Mouse (Mus musculus): ENCODE results near the gene Isca1. TPM values are rescaled to one million over a fixed set of nuclear protein-coding genes. Genes with fewer than 3 reads are reported as not detected.

The Isca1 gene
- 56.7 and 80.3 TPM in 2 replicates for polyA plus RNA-seq (2012; rRNA removed)

GRCm38 (mm10) chr13:59769296-59770163 lies at the start of gene Isca1:
Isca1 (minus strand) TSS chr13:59769810.
- Histone ChIP-seq H3K36me3 (ENCODE audit: control insufficient read depth, insufficient read depth, low read length) (peaks cover 3% of the 10 kb centered on the region; the same call in 1 of the 2 replicates), H3K4me3 (ENCODE audit: control insufficient read depth, insufficient read depth, low read length) (peak within 1 kb of the TSS; percentile 75), H3K4me1 (replicated peaks; ENCODE audit: control insufficient read depth, insufficient read depth, low read length) (peaks cover 12% of the 10 kb centered on the region), H3K27me3 (ENCODE audit: control insufficient read depth, insufficient read depth, low read length) (no peaks in the 10 kb centered on the region), H3K27ac (ENCODE audit: control insufficient read depth, insufficient read depth, low read length) (peak within 1 kb of the TSS; percentile 94)
- TF ChIP-seq POLR2A (IDR thresholded peaks at IDR 0.05; ENCODE audit: control insufficient read depth, extremely low read depth, insufficient read depth, low read length, poor library complexity) = peak; percentile 71
- 0 out of 2 replicates have a peak, but pooled peaks have one; percentile 2 for TF ChIP-seq CTCF (IDR thresholded peaks at IDR 0.05; ENCODE audit: borderline replicate concordance, control insufficient read depth, extremely low read depth, insufficient read depth, low read length, poor library complexity)
- under 1% methylated on average over 91 of the region's 91 CpGs for WGBS
- peak; percentile 99 for DNase-seq

- 90% methylated on average over 4 of the region's 4 CpGs for WGBS
- peaks cover 11% of the 10 kb centered on the region for H3K4me1 ChIP-seq (replicated peaks; ENCODE audit: control insufficient read depth, insufficient read depth, low read length)
- TF ChIP-seq CTCF (IDR thresholded peaks at IDR 0.05; ENCODE audit: borderline replicate concordance, control insufficient read depth, extremely low read depth, insufficient read depth, low read length, poor library complexity) = no peak
- TF ChIP-seq POLR2A (IDR thresholded peaks at IDR 0.05; ENCODE audit: control insufficient read depth, extremely low read depth, insufficient read depth, low read length, poor library complexity) = no peak
- H3K4me3 ChIP-seq (ENCODE audit: control insufficient read depth, insufficient read depth, low read length) = no peak overlapping the region
- no peak for DNase-seq
- H3K27ac ChIP-seq (ENCODE audit: control insufficient read depth, insufficient read depth, low read length) = no peak overlapping the region
- H3K36me3 ChIP-seq (ENCODE audit: control insufficient read depth, insufficient read depth, low read length) = peaks cover 52% of the 10 kb centered on the region
- H3K27me3 ChIP-seq (ENCODE audit: control insufficient read depth, insufficient read depth, low read length) = no peaks in the 10 kb centered on the region
Observed at GRCm38 (mm10) chr13:59817352-59817751, 47.7 kb upstream of the Isca1 start.

GRCm38 (mm10) chr13:59814109-59814591 lies 44.5 kb upstream of the Isca1 start:
- DNase-seq = no peak
- Histone ChIP-seq H3K4me1 (replicated peaks; ENCODE audit: control insufficient read depth, insufficient read depth, low read length) (peaks cover 6% of the 10 kb centered on the region; the same call in 1 of the 2 replicates), H3K27me3 (ENCODE audit: control insufficient read depth, insufficient read depth, low read length) (no peaks in the 10 kb centered on the region), H3K36me3 (ENCODE audit: control insufficient read depth, insufficient read depth, low read length) (peaks cover 83% of the 10 kb centered on the region), H3K27ac (ENCODE audit: control insufficient read depth, insufficient read depth, low read length) (no peak overlapping the region), H3K4me3 (ENCODE audit: control insufficient read depth, insufficient read depth, low read length) (no peak overlapping the region)
- 90% methylated on average over 6 of the region's 6 CpGs for WGBS
- no peak for TF ChIP-seq CTCF (IDR thresholded peaks at IDR 0.05; ENCODE audit: borderline replicate concordance, control insufficient read depth, extremely low read depth, insufficient read depth, low read length, poor library complexity)

GRCm38 (mm10) chr13:59811581-59811980 lies 42.0 kb upstream of the Isca1 start:
- no peak for DNase-seq
- no peaks in the 10 kb centered on the region for H3K4me1 ChIP-seq (replicated peaks; ENCODE audit: control insufficient read depth, insufficient read depth, low read length)
- peaks cover 97% of the 10 kb centered on the region for H3K36me3 ChIP-seq (ENCODE audit: control insufficient read depth, insufficient read depth, low read length)
- H3K4me3 ChIP-seq (ENCODE audit: control insufficient read depth, insufficient read depth, low read length) = no peak overlapping the region
- TF ChIP-seq POLR2A (IDR thresholded peaks at IDR 0.05; ENCODE audit: control insufficient read depth, extremely low read depth, insufficient read depth, low read length, poor library complexity) (no peak), CTCF (IDR thresholded peaks at IDR 0.05; ENCODE audit: borderline replicate concordance, control insufficient read depth, extremely low read depth, insufficient read depth, low read length, poor library complexity) (no peak)
- 97% methylated on average over 3 of the region's 3 CpGs for WGBS
- no peaks in the 10 kb centered on the region for H3K27me3 ChIP-seq (ENCODE audit: control insufficient read depth, insufficient read depth, low read length)
- H3K27ac ChIP-seq (ENCODE audit: control insufficient read depth, insufficient read depth, low read length) = no peak overlapping the region

GRCm38 (mm10) chr13:59801000-59801399 lies 31.4 kb upstream of the Isca1 start:
- TF ChIP-seq CTCF (IDR thresholded peaks at IDR 0.05; ENCODE audit: borderline replicate concordance, control insufficient read depth, extremely low read depth, insufficient read depth, low read length, poor library complexity) = no peak
- TF ChIP-seq POLR2A (IDR thresholded peaks at IDR 0.05; ENCODE audit: control insufficient read depth, extremely low read depth, insufficient read depth, low read length, poor library complexity) = no peak
- 94% methylated on average over 6 of the region's 6 CpGs for WGBS
- H3K4me3 ChIP-seq (ENCODE audit: control insufficient read depth, insufficient read depth, low read length) = no peak overlapping the region
- no peaks in the 10 kb centered on the region for H3K27me3 ChIP-seq (ENCODE audit: control insufficient read depth, insufficient read depth, low read length)
- H3K36me3 ChIP-seq (ENCODE audit: control insufficient read depth, insufficient read depth, low read length) = peaks cover 99% of the 10 kb centered on the region
- no peak overlapping the region for H3K27ac ChIP-seq (ENCODE audit: control insufficient read depth, insufficient read depth, low read length)
- H3K4me1 ChIP-seq (replicated peaks; ENCODE audit: control insufficient read depth, insufficient read depth, low read length) = no peaks in the 10 kb centered on the region
- DNase-seq = no peak

GRCm38 (mm10) chr13:59800077-59800476 lies 30.5 kb upstream of the Isca1 start:
- H3K4me3 ChIP-seq (ENCODE audit: control insufficient read depth, insufficient read depth, low read length) = no peak overlapping the region
- peaks cover 99% of the 10 kb centered on the region for H3K36me3 ChIP-seq (ENCODE audit: control insufficient read depth, insufficient read depth, low read length)
- no peaks in the 10 kb centered on the region for H3K4me1 ChIP-seq (replicated peaks; ENCODE audit: control insufficient read depth, insufficient read depth, low read length)
- no peaks in the 10 kb centered on the region for H3K27me3 ChIP-seq (ENCODE audit: control insufficient read depth, insufficient read depth, low read length)
- WGBS = 66% methylated on average over 2 of the region's 2 CpGs
- TF ChIP-seq CTCF (IDR thresholded peaks at IDR 0.05; ENCODE audit: borderline replicate concordance, control insufficient read depth, extremely low read depth, insufficient read depth, low read length, poor library complexity) (no peak), POLR2A (IDR thresholded peaks at IDR 0.05; ENCODE audit: control insufficient read depth, extremely low read depth, insufficient read depth, low read length, poor library complexity) (no peak)
- no peak for DNase-seq
- no peak overlapping the region for H3K27ac ChIP-seq (ENCODE audit: control insufficient read depth, insufficient read depth, low read length)

All from thymus, adult 2 months (tissue).